Mouse (Mus musculus) heart, adult 8-10 months (tissue): ENCODE measurements around the gene Bnip1. TPM values are rescaled to one million over a fixed set of nuclear protein-coding genes. Genes with fewer than 3 reads are reported as not detected.

Source experiments
- DNase-seq: peaks from one replicate; pipeline ENCODE4 v3.0.0; 2022; ENCODE audit warnings: low spot score
- total RNA-seq, 4 experiments: library from RNA; stranded (reverse); gene quantifications; 2 replicates each; pipeline ENCODE4 v1.2.4; 2022

The Bnip1 gene
- total RNA-seq, 4 experiments from 2014 or later: 25.0 to 32.1 (median 29.9) TPM

DNA sequence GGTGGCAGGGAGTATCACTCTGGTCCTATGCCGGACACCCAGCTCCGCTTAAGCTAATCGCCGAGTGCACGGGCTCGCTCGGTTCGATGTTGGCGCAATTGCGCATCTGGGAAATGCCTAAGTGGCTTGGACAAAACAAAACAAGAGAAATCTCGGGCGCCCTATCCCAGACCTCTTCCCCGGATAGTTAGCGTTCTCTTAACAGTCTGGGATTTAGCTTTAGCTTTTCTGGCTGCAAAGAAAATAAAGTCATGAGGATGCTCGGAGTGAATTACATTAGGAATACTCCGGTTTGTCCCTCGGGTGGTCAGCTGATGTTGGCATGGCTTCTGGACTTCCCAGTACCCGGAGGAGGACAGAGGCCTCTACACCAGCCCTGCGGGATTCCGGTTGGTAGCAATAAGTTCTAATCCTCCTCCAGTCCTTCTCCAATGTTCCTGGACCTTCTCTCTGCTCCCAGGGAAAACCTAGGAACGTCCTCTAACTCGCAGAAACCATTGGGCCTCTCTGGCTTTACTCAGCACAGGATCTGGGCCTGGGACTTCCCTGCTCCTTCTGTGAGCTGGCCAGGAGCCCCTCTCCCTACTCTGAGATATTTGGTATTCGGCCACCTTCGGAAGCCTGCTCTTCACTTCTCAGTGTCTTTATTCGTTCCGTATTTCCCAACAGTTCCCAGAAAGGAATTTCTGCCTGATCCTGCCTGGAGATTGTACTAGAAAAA lies 59.0 kb downstream of the Bnip1 start:
- DNase-seq: no peak

DNA sequence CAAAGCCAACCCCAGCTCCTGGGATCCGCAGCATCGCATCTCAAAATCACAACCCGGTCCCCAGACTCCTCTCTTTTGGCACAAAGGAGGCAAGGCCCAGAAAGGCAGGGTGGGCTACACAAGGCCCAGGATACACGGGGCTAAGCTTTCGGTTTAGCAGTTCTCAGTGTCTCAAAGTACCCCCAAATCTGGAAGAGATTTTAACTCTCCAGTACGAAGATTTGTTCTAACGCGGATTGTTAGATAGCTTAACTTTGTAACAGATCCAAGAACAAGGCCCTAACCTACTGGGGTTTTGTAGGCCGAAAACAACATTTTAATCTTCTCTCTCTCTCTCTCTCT lies 59.5 kb downstream of the Bnip1 start:
- DNase-seq: no peak

DNA sequence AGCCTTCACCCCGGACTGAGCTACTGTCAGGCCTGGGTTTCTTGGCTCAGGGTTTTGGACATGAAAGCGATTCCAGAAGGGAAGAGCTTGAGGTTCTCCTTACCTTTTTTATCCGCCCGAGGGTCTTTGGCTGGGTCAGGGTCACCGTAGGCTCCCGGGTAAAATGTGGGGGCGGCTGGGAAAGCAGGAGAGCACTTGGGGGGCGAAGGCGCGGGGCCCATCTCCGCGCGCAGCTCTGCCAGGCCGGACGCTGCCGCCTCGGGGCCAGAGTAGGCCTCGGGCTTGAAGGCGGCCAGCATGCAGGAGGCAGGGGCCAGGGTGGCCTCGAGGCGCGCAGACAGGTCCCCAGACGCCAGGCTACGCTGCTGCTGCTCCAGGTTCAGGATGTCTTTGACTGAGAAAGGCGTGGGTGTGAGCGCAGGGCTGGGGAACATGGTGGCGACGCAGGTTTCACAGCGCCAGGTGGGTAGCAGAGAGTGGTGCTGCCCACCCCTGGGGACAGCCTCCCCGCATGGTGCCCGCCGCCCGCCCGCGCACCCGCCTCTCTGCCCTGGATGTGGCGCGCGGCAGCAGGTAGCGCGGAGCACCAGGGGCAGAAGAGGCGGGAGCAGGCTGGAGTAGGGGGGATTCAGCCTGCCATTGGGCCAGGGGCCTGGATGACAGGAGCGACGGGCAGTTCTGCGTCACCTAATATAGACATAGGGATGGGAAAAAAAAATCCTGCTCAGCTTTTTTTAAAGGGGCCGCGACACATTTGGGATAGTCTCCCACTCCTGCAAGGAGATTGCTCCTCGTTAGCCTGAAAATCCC lies 60.3 kb downstream of the Bnip1 start:
- no peak for DNase-seq

DNA sequence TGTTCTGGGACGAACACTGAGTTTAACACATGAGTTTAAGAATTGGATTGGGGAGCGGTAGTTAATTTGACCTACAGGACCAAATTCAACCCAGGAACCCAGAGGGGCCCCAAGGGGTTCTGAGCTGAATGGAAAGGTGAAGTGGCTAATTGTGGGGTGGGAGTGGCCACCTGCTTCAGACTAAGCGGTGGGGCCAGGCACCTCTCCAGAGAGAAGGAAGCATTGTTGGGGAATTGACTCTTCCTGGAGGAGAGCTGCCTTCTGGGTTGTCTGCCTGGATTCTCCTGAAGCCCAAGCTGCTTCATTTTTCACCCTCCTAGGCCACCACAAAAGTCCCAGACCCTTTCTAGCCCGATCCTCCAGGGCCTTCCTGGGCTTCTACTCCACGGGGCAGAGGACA lies 61.1 kb downstream of the Bnip1 start:
- no peak for DNase-seq

Other genes starting within 250 kb of the Bnip1 start
- gene Ergic1, start 219.6 kb upstream of the Bnip1 start, total RNA-seq: 10 to 100 TPM; 52.7 to 57.9 (median 55.4) TPM
- 10 to 100 TPM; 51.1 to 75.8 (median 59.4) TPM for gene Dusp1, start 218.9 kb upstream of the Bnip1 start, total RNA-seq
- gene Atp6v0e, start 117.8 kb upstream of the Bnip1 start, total RNA-seq: 10 to 100 TPM; 55.2 to 67.1 (median 65.5) TPM
- gene Crebrf, start 65.4 kb upstream of the Bnip1 start, total RNA-seq: 10 to 100 TPM; 51.1 to 83.8 (median 68.4) TPM
- gene Nkx2-5, start 63.9 kb downstream of the Bnip1 start, total RNA-seq: 10 to 100 TPM; 75.8 to 81.5 (median 79.7) TPM
- under 1 TPM; 0.29 to 0.81 (median 0.48) TPM for gene Kifc5b, start 136.0 kb downstream of the Bnip1 start, total RNA-seq
- gene Phf1, start 152.0 kb downstream of the Bnip1 start, total RNA-seq: 10 to 100 TPM; 15.4 to 20.7 (median 16.1) TPM
- 10 to 100 TPM; 91.9 to 98.0 (median 95.8) TPM for gene Cuta, start 158.5 kb downstream of the Bnip1 start, total RNA-seq
- 1 to 10 TPM; 3.6 to 5.2 (median 4.7) TPM for gene Syngap1, start 160.2 kb downstream of the Bnip1 start, total RNA-seq
- gene Zbtb9, start 192.1 kb downstream of the Bnip1 start, total RNA-seq: 1 to 10 TPM in 3 of 4 experiments, not detected in 1; 1.5 to 3.4 (median 2.2) TPM
- gene Bak1, start 247.9 kb downstream of the Bnip1 start, total RNA-seq: 10 to 100 TPM; 11.0 to 15.9 (median 13.7) TPM